Mouse (Mus musculus) layer of hippocampus, adult 2 months (tissue): ENCODE results near the gene Axin2. TPM values are rescaled to one million over a fixed set of nuclear protein-coding genes. Genes with fewer than 3 reads are reported as not detected.

Experiments used
- DNase-seq, 2 experiments: peaks; one replicate each; pipeline ENCODE4 v3.0.0; 2022; ENCODE audit warnings: low spot score in 2 of 2
- H3K27ac ChIP-seq: fragments of 200-600 bp; 2 replicates; pipeline ENCODE4 v1.8.1; 2022
- H3K4me3 ChIP-seq: fragments of 200-600 bp; 2 replicates; pipeline ENCODE4 v1.8.1; 2022; ENCODE audit warnings: mild to moderate bottlenecking
- CTCF ChIP-seq: fragments of 200-600 bp; conservative IDR thresholded peaks from 2 replicates; pipeline ENCODE4 v1.8.1; 2022; ENCODE audit warnings: antibody characterized with exemption, mild to moderate bottlenecking, moderate library complexity
- total RNA-seq, 2 experiments: library from RNA; stranded (reverse); gene quantifications; 2 replicates each; pipeline ENCODE4 v1.2.3; 2021

Axin2 gene
- total RNA-seq, 2 experiments from 2014 or later, result 31.1 to 32.7 TPM

DNA sequence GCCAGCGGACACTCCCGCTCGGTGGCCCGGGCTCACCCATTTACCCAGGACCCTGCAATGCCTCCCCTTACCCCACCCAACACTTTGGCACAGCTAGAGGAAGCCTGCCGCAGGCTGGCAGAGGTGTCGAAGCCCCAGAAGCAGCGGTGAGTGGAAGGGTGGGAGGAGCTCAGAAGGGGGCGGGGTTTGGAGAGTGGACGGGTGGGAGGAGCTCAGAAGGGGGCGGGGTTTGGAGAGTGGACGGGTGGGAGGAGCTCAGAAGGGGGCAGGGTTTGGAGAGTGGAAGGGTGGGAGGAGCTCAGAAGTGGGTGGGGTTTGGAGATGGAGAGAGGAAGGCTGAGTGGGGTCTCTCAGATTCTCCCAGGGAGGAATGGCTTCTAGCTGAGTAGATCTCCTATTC lies 23.6 kb downstream of the Axin2 start:
- no peak for DNase-seq
- no peak for TF ChIP-seq CTCF
- H3K27ac ChIP-seq, result no peak overlapping the region
- no peak overlapping the region for H3K4me3 ChIP-seq

DNA sequence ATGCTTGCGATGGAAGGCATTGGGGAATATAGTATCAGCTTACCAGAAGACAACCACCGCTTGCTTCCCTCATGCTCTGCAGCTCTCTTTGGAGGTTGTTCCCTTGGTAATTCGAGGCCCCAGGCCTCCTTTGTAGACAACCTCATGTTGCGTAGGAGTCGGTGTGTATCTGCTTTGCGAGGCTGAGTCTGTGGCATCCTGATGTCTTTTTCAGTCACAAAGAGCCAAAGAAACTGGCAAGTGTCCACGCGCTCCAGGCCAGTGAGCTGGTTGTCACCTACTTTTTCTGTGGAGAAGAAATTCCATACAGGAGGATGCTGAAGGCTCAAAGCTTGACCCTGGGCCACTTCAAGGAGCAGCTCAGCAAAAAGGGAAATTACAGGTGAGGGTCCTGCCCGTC lies 25.5 kb downstream of the Axin2 start:
- no peak for DNase-seq

DNA sequence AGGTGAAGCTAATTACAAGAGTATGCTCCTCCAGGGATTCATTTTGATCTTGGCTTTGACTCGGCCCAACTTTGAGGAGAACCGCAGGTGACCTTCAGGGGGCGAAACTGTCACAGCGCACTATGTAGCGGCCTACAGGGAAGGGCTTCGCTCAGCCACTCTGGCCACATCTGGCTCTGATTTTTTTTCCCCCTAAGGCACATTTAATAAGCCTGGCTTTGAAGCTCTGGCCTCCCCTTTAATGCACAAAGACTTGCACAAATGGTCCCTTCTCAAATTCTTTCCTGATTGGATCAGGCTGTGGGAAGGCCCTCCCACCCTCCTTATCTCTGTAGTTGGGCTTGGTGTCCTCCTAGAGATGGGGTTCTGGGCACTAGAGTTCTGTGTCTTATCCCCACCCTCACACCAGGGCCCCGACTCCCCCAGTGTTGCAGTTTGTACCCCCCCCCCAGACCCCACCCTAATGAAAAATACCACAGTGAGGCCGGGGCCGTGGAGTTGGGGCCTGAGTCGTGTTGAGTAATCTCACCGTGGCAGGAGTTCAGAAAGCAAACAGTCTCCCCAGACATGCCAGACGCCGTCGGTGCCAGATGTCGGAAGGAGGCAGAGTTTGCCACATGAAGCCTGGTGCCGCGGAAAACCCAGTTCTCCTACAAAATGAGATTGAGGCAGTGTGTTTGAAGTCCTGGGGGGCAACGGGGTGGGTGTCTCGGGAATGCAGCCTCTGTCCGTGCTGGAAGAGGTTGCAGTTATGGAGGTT lies 27.5 kb downstream of the Axin2 start:
- Histone ChIP-seq H3K4me3 (no peak overlapping the region), H3K27ac (peak overlapping the region; percentile 49; the same call in 1 of the 2 replicates)
- no peak for DNase-seq
- no peak; the same call in 1 of the 2 replicates for TF ChIP-seq CTCF

More for the DNA sequence above, 25.5 kb downstream of the Axin2 start:
- Histone ChIP-seq H3K27ac (no peak overlapping the region), H3K4me3 (no peak overlapping the region)
- no peak for TF ChIP-seq CTCF

DNA sequence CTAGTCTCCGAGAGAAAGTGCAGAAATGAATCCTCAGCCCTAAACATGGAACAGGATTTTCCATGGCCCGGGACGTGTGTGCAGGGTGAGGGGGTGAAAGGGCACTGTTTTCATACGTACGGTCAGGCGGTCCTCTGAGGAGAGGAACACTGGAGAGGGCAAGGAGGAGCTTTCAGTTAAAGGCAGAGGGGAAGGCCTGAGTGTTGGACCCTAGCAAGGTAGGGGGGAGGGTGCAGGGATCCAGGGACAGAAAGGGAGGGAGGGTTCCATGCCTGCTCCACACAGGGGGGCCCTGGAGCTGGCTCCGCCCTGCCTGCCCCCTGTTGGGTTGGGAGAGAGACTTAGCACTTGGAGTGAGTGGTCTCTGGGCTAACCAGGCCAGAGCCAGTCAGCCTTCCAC lies 28.4 kb downstream of the Axin2 start:
- Histone ChIP-seq H3K4me3 (no peak overlapping the region), H3K27ac (peak overlapping the region; percentile 49)
- no peak for TF ChIP-seq CTCF
- no peak for DNase-seq

DNA sequence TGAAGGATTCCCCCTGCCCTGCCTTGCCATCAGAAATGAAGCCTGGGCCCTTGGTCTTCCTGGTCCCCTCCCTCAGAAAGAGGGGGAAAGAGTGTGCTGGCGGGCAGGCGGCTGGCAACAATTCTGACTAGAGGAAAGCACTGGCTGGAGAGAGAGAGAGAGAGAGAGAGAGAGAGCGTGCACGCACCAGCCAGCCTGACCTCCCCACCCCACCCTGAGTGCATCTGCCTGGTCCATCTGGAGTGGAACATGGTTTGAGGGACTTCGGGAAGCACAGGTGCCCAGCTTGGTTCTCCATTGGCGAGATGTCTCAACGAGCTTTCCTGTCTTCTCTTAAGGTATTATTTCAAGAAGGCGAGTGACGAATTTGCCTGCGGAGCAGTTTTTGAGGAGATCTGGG lies 28.8 kb downstream of the Axin2 start:
- Histone ChIP-seq H3K27ac (peak overlapping the region; percentile 65), H3K4me3 (no peak overlapping the region)
- TF ChIP-seq CTCF, result no peak
- DNase-seq, result no peak

DNA sequence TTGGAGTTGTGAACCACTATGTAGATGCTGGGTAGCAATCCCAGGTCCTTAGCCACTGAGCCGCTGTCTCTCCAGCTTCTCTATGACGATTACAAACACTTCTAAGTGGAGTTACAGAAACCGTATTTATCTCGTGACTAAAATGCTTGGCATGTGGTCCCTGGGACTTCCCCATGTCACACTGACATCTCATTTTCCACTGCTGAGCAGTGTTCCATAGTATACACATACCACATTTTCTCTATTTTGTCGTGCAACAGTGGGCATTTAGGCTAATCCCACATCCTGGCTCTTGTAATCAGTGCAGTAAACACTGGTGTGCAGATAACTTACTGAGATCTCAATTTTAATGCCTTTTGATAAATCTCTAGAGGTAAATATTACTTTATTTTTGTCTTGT lies 32.2 kb downstream of the Axin2 start:
- no peak overlapping the region for H3K27ac ChIP-seq
- TF ChIP-seq CTCF, result no peak
- no peak for DNase-seq
- H3K4me3 ChIP-seq, result no peak overlapping the region

DNA sequence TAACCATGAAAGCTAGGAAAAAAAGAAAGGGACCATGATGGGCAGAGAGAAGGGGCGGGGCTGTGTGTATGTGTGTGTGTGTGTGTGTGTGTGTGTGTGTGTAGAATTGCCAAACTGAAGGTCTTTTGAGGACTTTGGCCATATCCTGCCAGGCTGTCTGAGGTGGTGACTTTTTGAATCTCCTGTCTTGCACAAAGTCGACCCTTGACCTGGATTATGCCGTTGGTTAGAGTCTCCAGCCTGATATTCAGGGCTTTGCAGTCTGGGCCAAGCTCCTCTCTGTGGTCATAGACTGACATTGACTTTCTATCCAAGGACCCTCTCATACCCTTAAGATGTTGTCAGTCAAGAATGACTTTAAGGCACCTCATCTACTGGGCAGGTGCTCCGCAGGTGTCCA lies 35.8 kb downstream of the Axin2 start:
- Histone ChIP-seq H3K27ac (no peak overlapping the region), H3K4me3 (no peak overlapping the region)
- TF ChIP-seq CTCF, result no peak
- DNase-seq, result no peak

DNA sequence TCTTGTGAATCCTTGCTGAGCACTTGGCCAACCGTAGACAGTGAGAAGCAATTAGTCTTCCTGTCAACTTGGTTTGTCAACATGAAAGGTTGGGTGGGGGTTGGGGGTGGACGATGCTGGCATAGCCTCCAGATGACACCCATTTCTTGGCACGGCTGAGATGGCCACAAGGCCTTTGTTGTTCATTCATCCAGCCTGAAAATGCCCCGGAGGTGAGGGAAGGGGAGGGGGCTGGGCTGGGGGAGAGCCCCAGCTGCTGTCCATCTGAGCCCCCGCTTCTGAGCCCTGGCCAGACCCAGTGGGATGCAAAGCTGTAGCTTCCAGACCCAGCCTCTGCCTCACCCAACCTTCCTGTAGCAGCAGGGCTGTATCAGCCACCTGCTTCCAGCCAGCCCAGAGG lies 38.2 kb downstream of the Axin2 start:
- no peak for TF ChIP-seq CTCF
- DNase-seq, result no peak
- no peak overlapping the region for H3K4me3 ChIP-seq
- no peak overlapping the region for H3K27ac ChIP-seq

DNA sequence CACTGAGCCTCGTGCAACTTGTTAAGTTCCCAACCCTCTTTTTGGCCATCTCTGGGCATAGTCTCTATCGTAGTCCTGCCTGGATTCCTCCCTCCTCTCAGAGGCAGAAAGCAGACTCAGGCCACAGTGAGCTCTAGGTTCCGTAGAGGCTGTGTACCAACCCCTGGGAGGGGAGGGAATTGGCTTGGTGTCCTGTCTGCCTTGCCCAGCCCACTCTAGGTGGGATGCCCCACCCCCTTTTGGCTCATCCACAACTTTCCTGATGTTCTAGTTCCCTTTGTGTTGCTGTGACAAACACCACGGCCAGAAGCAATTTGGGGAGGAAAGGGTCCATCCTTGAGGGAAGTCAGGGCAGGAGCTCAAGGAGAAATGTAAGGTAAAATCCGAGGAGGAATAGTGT lies 39.0 kb downstream of the Axin2 start:
- H3K4me3 ChIP-seq, result no peak overlapping the region
- TF ChIP-seq CTCF, result no peak
- no peak for DNase-seq

DNA sequence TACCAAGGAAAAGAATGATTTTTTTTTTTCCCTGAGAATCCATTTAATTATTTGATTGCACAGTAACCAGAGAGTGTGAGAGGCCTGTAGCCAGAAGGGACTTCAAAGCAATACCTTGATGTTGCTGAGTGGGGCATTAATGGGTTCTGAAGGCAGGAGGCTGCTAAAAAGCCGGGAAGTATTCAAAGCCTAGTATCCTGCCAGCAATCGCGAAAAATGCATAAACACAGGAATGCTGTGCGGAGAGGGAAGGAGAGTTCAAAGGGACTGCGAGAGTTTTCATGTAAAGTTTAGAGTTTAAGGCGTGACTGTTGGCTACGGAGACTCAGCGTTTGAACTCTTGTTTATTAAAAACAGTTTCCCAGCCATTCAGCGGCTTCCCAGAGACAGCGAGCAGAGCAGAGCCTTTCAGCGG lies 41.5 kb downstream of the Axin2 start:
- H3K27ac ChIP-seq, result no peak overlapping the region
- no peak for TF ChIP-seq CTCF
- no peak overlapping the region for H3K4me3 ChIP-seq
- no peak for DNase-seq

More for the DNA sequence above, 39.0 kb downstream of the Axin2 start:
- H3K27ac ChIP-seq, result no peak overlapping the region

DNA sequence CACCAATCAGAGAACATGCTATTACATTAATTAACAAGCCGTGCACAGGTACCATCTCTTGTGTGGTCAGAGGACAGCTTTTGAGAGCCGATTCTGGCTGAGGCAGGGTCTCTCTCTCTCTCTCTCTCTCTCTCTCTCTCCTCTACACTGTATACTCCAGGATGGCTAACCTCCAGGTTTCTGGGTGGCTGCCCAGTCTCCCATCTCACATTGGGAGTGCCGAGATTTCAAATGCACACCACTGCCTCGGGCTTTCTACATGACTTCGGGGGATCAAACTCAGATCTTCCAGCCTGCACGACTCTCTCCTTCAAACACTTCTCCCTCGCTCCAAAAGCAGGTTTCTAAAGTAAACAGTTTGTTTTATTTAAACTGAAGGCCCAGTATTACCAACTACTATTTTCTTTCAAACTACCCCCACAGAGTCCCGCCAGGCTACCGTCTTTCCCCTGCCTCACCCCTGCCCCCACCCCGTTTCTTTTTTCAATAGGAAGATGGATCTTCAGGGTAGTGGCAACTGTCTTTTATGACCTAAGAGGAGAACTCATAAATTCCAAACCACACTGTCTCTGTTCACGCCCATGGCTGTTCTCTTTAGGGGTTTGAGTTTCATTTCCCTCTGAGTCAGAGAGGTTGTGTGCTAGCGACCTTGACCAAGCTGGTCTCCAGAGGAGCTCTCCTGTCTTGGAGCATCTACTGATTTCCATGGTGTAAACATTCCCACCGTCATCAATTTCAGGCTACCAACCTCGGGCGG lies 43.5 kb downstream of the Axin2 start:
- DNase-seq, result no peak
- H3K27ac ChIP-seq, result no peak overlapping the region
- H3K4me3 ChIP-seq, result no peak overlapping the region
- TF ChIP-seq CTCF, result no peak

DNA sequence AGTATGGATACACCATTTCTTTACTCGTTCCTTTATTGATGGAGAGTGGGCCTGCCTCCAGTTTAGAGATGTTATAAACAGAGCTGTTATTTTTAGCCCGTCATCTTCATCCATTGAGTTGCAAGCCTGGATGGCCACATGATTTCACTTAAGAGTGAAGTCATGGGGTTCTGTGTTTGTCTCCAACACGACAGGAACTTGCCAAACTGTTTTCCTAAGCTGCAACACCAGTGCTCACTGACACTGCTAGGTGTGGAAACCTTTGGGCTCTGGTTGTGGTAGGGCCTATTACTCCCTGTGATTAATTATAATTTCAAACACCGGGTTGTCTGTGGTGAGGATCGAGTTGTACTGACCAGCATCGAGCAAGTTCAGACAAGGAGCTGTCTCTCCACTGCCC lies 45.6 kb downstream of the Axin2 start:
- no peak for TF ChIP-seq CTCF
- no peak for DNase-seq
- H3K4me3 ChIP-seq, result no peak overlapping the region
- no peak overlapping the region for H3K27ac ChIP-seq

DNA sequence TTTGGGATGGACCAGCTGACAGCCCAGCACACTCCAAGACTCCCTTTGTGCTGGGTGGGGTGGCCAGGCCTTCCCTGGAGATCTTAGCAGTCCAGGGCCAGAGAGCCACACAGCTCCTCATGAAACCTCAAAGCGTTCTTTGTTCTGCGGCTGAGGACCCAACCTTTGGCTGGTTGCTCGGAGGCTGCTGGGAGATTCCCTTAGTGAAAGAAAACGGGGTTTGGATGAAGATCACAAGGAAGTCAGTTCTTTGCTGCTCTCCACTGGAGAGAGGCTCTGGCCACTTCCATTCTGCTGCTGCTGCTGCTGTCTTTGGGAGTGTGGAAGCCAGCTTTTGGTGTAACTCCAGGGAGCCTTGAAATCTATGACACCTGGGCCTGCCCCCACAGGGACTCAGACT lies 53.3 kb downstream of the Axin2 start:
- H3K27ac ChIP-seq, result peak overlapping the region; percentile 32; the same call in 1 of the 2 replicates
- no peak for TF ChIP-seq CTCF
- no peak overlapping the region for H3K4me3 ChIP-seq
- no peak for DNase-seq

DNA sequence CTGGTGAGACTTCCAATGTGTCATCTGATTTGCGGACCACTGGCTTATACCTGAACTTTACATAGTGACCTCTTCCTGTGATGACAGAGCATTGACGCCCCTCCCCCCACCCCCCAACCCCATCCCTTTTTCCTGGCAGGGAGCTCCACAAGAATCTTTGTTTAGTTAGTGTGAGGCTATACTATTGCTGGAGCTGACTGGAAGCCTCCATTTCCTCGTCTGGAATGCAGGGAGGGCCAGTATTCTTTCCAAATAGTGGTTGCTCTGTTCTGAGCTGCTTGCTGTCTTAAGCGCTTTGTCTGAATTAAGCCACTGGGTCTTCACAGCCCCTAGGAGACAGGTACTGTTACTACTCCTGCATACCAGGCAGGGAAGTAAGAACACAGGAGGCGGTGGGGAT lies 53.7 kb downstream of the Axin2 start:
- no peak overlapping the region for H3K27ac ChIP-seq
- H3K4me3 ChIP-seq, result no peak overlapping the region
- no peak for DNase-seq
- TF ChIP-seq CTCF, result no peak
